Mouse (Mus musculus) CD4-positive helper T cell, adult 2 months (primary cell): ENCODE measurements around the gene Lgmn.
A peak's percentile ranks its signal among the peaks of the same experiment; 100 is the strongest.

Experiments used
- DNase-seq: peaks from one replicate; pipeline ENCODE4 v3.0.0-alpha.2; 2012; ENCODE audit warnings: low read depth, missing footprints, low spot score

The Lgmn gene

GRCm38 (mm10) chr12:102348447-102348846 lies 91.2 kb downstream of the Lgmn start:
- DNase-seq: peak; percentile 1

- DNase-seq: no peak
Measured at GRCm38 (mm10) chr12:102346507-102346906, 93.1 kb downstream of the Lgmn start.

GRCm38 (mm10) chr12:102345031-102345815 lies 94.4 kb downstream of the Lgmn start:
- peak; percentile 0 for DNase-seq
